Mouse (Mus musculus) left cerebral cortex, postnatal 10 days (tissue): ENCODE measurements at regions not wholly inside any gene's neighbourhood (a gene's known extent, or its start where the extent isn't known, plus 50 kb on each side); places are given as distances from the start of the nearest gene placed in this dataset.

Experiments used
- DNase-seq, 2 experiments: peaks; one replicate each; pipeline ENCODE4 v3.0.0; 2021 to 2022; ENCODE audit warnings: low spot score in 2 of 2, mixed read lengths in 1 of 2; ENCODE audit errors: extremely low spot score in 1 of 2
- intact Hi-C: fragments of 180-260 bp; cut with DNase I; formaldehyde crosslinking; loops from one replicate; pipeline ENCODE4 v1.15.1; 2025

- intact Hi-C loops: no loop called here
- no peak for DNase-seq
Measured at GRCm38 (mm10) chr8:66756639-66757038, 59.6 kb downstream of the Npy1r start.

- DNase-seq: no peak
- intact Hi-C loops: no loop called here
Measured at GRCm38 (mm10) chr8:66757830-66758229, 60.8 kb downstream of the Npy1r start.

GRCm38 (mm10) chr8:66758519-66758918, 61.5 kb downstream of the Npy1r start:
- DNase-seq: no peak
- intact Hi-C loops: no loop called here

GRCm38 (mm10) chr8:66759716-66760115, 62.7 kb downstream of the Npy1r start:
- no peak for DNase-seq
- intact Hi-C loops: no loop called here

GRCm38 (mm10) chr8:66760958-66761583, 64.1 kb downstream of the Npy1r start:
- DNase-seq: no peak
- intact Hi-C loops: no loop called here

GRCm38 (mm10) chr8:66764992-66765528, 68.1 kb downstream of the Npy1r start:
- intact Hi-C loops: no loop called here

GRCm38 (mm10) chr8:66768379-66768969, 71.5 kb downstream of the Npy1r start:
- DNase-seq: no peak
- intact Hi-C loops: no loop called here

More at GRCm38 (mm10) chr8:66764992-66765528, 68.1 kb downstream of the Npy1r start:
- no peak for DNase-seq

GRCm38 (mm10) chr8:66771111-66771510, 74.1 kb downstream of the Npy1r start:
- DNase-seq: no peak
- intact Hi-C loops: no loop called here

GRCm38 (mm10) chr8:66772653-66773052, 75.7 kb downstream of the Npy1r start:
- peak in 1 of 2 experiments; percentile 41 for DNase-seq
- intact Hi-C loops: no loop called here

- DNase-seq: peak in 1 of 2 experiments; percentile 30
- intact Hi-C loops: no loop called here
Measured at GRCm38 (mm10) chr8:66777115-66777877, 80.3 kb downstream of the Npy1r start.

- DNase-seq: no peak
- intact Hi-C loops: no loop called here
Measured at GRCm38 (mm10) chr8:66779622-66780021, 80.4 kb upstream of the Naf1 start.

- no peak for DNase-seq
- intact Hi-C loops: no loop called here
Measured at GRCm38 (mm10) chr8:66782656-66783055, 77.4 kb upstream of the Naf1 start.

- DNase-seq: no peak
- intact Hi-C loops: no loop called here
Measured at GRCm38 (mm10) chr8:66785996-66786395, 74.0 kb upstream of the Naf1 start.
